Mouse (Mus musculus) brain, adult 2 months (tissue): ENCODE data around the gene Ghrl.
"Not testable (repeated sequence)": the region's sequence is repeated elsewhere in the genome, so short reads cannot be mapped to it uniquely, and the experiment has no call there.

Source experiments
- DNase-seq: peaks from one replicate; pipeline ENCODE4 v3.0.0; 2011; ENCODE audit warnings: low read depth, low spot score

Gene Ghrl

DNA sequence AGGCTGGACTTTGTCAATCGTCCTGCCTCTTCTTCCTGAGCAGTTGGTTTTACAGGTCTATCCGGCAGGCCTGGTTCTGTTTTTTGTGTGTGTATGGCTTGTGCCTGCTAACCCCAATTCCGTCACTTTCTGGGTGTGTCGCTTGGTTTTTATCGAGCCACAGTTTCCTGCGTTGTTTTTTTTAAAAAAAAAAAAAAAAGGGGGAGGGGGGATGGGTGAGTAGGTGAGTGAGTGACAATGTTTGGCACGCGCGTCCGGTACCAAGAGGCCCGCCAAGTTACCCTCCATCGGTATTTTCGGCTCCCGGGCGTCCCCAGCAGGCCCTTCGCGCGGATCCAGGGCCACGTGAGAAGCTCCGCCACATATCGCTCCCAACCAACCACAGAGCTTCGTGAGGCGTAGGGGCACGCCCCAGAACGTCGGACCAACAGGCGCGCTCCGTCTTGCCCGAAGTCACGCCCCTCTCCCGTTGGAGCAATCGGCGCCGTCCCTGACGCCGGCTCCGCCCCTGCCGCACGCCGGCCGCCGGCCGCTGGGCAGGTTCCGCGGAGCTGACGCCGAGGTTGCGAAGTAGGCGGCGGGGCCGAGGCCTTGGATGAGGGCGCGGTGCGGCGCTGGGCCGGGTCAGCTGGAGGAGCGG, 23.0 kb downstream of the Ghrl start, which contains the start of gene Tatdn2:
Gene Tatdn2 (plus strand): TSS at position 469 of the 640 bp plus-strand sequence.
- peak; percentile 100 for DNase-seq

- no peak for DNase-seq
Observed at GRCm38 (mm10) chr6:113695766-113696355, 23.8 kb downstream of the Ghrl start.

- DNase-seq, result no peak
Observed at GRCm38 (mm10) chr6:113695203-113695602, 24.5 kb downstream of the Ghrl start.

GRCm38 (mm10) chr6:113693377-113693776, 26.3 kb downstream of the Ghrl start:
- DNase-seq, result no peak

DNA sequence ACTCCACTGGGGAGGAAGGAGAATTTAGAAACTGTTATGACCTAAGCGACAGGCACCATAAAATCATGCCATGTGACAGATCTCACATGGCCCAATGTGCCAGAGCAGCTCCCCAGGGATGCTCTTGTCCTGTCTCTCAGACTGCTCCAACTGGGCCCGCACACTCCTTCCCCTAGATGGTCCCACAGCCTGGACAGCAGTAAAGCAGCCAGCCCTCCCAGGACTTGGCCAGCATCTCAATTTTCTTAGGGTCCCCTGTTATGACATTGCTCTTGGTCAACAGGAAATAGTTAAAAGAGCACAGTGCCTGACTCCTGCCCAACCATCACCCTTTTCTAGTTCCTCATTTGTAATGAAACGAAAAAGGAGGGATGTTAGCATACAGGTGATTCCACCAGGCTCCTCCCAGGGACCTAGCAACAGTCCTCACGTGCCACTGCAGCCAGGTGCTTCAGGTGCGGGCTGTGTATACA, 27.0 kb downstream of the Ghrl start:
- DNase-seq, result no peak

DNA sequence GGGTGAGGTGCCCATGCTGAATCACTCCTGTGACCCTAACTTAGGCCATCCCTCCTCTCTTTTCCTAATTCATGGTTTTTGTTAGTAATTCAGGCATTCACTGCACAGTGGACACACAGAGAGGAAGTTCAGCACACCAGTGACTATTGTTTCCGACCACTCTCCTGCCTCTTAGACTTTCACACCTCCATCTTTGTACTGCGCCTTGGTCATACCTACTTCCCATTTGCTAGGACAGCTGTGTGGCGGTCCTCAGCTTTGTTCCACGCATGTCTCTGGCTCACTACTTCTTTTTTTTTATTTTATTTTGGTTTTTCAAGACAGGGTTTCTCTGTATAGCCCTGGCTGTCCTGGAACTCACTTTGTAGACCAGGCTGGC, 28.6 kb downstream of the Ghrl start:
- DNase-seq, result no peak

DNA sequence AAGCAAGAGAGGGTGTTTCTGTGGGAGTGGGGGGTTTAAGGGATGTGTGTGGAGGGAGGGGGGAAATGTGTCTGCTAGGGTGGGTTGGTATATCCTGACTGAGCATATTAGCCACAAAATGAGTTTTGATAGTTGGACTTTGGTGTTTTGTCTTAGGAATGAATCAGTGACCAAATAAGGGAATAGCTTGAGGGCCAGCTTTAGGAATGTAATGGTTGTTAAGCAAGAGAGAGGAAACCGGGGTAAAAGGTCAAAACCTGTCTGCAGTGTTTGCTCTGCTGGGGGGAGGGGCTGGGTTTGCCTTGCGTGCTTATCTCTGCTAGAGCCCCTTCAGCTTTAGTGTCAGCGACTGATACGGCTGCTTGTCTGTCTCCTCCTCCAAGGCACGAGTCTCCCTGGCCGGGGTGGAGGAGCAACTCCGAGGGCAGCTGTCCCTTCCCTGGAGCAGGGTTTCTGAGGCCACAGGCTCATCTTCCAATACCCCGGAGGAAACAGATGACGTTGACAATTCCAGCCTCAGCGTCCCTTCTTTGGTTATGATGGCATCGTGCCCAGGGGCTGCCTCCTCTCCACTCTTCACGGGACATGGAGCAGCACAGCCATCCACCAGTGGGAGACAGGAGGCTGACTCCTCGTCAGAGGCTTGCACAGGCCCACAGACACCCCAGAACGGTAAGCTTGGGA, 29.1 kb downstream of the Ghrl start:
- no peak for DNase-seq

GRCm38 (mm10) chr6:113690008-113690399, 29.7 kb downstream of the Ghrl start:
- no peak for DNase-seq

DNA sequence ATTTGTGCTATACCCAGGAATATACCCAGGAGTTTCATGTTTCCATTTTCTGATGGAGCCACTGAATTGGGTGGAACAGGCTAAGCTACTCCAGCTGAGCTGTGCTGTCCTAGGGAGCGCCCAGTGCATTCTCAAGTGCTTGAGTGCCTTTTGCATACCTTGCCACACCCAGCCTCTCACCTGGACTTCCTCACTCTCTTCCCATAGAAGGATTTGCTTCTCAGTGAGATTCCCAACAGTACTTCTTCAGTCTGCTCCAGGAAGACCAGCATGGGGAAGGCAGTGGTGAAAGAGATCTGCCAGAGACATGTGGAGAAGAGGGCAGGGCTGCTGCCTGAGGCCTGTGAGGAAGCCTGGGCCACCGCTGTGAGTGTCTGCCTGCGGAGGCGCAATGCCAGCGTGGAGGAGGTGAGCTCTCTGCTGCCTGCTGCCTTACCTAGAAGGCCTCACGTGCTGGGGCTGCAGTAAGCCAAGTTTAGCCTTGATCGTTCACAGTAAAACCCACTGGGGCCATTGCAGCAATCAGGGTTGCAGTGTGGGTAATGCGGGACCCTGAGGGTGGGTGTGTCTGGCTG, 33.0 kb downstream of the Ghrl start:
- DNase-seq, result no peak

- no peak for DNase-seq
Observed at GRCm38 (mm10) chr6:113683081-113683825, 36.4 kb downstream of the Ghrl start.

DNA sequence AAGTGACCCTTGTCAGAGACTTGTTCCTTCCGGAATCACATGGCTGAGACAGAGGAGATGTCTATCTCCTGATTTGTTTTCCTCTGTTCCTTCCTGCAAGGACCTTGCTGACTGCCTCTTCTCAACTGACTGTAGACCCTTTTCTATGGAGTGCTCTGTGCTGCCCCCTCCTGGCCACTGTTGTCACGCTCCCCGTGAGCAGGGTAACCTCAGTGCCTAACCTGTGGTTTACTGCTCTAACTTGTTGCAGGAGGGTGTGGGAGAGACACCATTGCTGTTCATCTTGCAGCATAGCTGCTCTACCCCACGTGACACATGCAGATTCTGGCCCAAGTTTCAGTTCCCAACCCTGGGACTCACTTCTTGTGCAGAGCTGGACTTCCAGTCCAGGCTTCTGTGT, 38.4 kb downstream of the Ghrl start:
- DNase-seq, result peak; percentile 81

GRCm38 (mm10) chr6:113679993-113680566, 39.6 kb downstream of the Ghrl start:
- no peak for DNase-seq

DNA sequence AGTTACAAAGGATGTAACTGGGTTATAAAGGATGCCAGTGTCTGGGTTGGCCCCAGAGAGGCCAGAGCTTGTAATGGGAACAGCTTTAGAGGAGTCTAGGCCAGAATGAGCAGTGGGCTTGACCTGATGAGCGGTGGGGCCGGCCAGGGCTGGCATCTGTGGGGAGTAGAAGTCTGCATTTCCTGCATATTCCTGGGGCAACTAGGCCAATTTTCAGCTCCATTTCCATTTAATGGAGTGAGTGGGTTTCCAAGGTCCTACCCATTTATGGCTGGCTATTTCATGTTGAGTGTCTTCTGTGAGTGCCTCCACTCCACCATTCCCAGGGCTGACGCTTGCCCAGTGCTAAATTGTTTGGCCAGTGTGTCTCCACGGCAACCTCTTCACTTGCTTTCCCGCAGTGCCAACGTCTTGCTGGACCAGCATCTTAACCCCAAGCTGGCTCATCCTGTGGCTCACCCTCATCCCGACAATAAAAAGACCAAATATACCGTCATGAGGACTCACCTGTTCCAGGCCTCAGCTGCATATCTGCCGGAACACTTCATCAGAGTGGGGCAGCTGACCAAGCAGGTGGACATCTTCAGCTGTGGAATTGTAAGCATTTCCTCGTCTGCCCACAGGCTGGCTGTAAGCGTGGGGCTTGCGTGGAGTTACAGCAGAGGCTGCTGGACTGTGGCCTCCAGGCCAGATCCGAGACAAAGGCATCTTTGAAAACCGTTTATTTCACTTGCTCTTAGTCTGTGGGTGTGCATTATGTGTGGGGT, 41.3 kb downstream of the Ghrl start:
- no peak for DNase-seq

GRCm38 (mm10) chr6:113677070-113677734, 42.5 kb downstream of the Ghrl start:
- DNase-seq, result peak; percentile 50

DNA sequence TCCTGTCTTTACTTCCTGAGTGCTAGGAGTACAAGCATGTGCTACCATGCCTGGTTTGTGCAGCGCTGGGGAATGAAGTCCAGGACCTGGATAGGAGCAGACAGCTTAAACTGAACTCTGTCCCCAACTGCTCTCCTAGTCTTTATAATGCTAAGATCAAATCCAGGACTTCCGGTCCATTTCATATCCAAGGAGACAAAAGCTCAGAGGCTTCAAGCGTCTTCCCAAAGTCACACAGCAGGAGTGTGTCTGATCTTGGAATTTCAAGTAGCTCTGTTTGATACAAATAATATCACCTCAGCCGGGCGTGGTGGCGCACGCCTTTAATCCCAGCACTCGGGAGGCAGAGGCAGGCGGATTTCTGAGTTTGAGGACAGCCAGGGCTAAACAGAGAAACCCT, 43.7 kb downstream of the Ghrl start:
- DNase-seq, result no peak

DNA sequence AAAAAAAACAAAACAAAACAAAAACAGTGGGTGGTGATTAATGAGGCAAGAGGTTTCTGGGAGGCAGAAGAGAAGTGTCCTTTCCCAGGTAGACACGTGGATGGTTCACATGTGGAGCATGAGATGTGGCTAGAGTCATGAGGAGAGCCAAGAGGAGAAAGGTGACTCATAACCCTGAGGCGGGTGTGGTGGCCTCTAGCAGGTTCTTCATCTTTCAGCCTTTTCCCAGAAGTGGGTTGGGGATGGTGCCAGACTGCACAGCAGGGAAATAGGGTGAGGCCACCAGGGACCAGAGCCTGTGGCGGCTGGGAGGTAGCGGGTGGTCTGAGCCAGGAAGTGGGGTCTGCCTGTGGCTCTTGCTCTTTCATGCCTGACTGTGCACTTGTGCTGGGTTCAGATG, 44.4 kb downstream of the Ghrl start:
- no peak for DNase-seq

DNA sequence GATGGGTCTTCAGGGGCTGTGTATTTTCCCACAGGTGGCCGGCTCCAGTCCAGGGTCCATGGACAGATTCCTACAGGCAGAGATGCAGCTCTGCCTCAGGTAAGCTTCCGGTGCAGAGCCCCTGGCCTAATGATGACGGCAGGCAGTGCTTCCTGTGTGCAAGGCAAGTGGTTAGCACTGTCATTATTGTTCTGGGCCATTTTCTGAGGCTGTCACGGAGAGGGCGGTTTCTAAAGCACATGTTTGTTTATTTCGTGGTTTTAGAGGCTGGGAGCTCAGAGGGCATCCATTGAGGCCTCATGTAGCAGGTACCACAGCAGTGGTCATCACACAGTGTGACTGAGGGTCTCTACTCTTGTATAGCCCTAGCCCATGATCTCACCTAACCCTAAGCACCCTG, 46.7 kb downstream of the Ghrl start:
- DNase-seq, result no peak

DNA sequence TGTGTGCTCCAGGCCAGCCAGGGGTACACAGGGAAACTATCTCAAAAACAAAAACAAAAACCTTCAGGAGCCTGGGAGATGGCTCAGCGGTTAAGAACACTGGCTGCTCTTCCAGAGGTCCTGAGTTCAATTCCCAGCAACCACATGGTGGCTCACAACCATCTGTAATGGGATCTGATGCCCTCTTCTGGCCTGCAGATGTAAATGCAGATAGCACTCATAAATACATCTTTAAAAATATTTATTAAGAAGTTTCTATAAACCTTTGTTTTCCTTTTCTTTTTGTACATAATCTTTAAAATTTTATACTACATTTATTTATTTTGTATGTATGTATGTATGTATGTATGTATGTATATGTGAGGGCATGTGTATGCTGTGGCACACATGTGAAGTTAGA, 47.7 kb downstream of the Ghrl start:
- DNase-seq, result not testable (repeated sequence)

GRCm38 (mm10) chr6:113669821-113670220, 49.9 kb downstream of the Ghrl start:
- DNase-seq, result no peak
